Mouse (Mus musculus) ES-E14 (cell line): ENCODE data around the gene Opa3. TPM values are rescaled to one million over a fixed set of nuclear protein-coding genes. Genes with fewer than 3 reads are reported as not detected.

Experiments used
- DNase-seq: peaks from one replicate; pipeline ENCODE4 v3.0.0-alpha.2; 2013; ENCODE audit warnings: low read depth, low spot score
- H3K27ac ChIP-seq: 2 replicates; pipeline ENCODE4 v1.5.1; 2012; ENCODE audit warnings: low read depth, mild to moderate bottlenecking, low read length, moderate library complexity, mixed read lengths; ENCODE audit not compliant: poor library complexity, insufficient read depth, severe bottlenecking
- H3K36me3 ChIP-seq: 2 replicates; pipeline ENCODE4 v1.6.1; 2012; ENCODE audit warnings: mild to moderate bottlenecking, low read length, moderate library complexity, mixed read lengths; ENCODE audit not compliant: control insufficient read depth, poor library complexity, insufficient read depth, severe bottlenecking
- H3K4me1 ChIP-seq, 2 experiments: fragments of 150-350 bp in 1 of 2; sonication (generic) in 1 of 2; 2 replicates each; pipeline ENCODE4 v1.6.1; 2012; ENCODE audit warnings: low read length in 2 of 2, mild to moderate bottlenecking in 1 of 2, mixed read lengths in 1 of 2; ENCODE audit not compliant: control insufficient read depth in 2 of 2, insufficient read depth in 2 of 2, poor library complexity in 1 of 2
- H3K4me3 ChIP-seq, 2 experiments: fragments of 150-350 bp in 1 of 2; sonication (generic) in 1 of 2; 2 replicates each; pipeline ENCODE4 v1.5.1; 2012; ENCODE audit warnings: low read length in 2 of 2, low read depth in 1 of 2, mild to moderate bottlenecking in 1 of 2, mixed read lengths in 1 of 2; ENCODE audit not compliant: insufficient read depth in 1 of 2, poor library complexity in 1 of 2, severe bottlenecking in 1 of 2
- H3K9ac ChIP-seq: 2 replicates; pipeline ENCODE4 v1.6.1; 2012; ENCODE audit warnings: low read depth, mild to moderate bottlenecking, low read length, mixed read lengths; ENCODE audit not compliant: poor library complexity, insufficient read depth, severe bottlenecking
- H3K9me3 ChIP-seq: fragments of 150-350 bp; sonication (generic); 2 replicates; pipeline ENCODE4 v1.6.1; 2012; ENCODE audit warnings: low read depth, mild to moderate bottlenecking, low read length; ENCODE audit not compliant: control insufficient read depth, insufficient read depth
- CHD2 ChIP-seq: IDR thresholded peaks from 2 replicates; pipeline ENCODE4 v1.6.1; 2014; ENCODE audit warnings: mild to moderate bottlenecking, low read depth, low read length, inconsistent platforms
- HCFC1 ChIP-seq: IDR thresholded peaks from 2 replicates; pipeline ENCODE4 v1.6.1; 2012; ENCODE audit warnings: low read length, inconsistent platforms, borderline replicate concordance; ENCODE audit not compliant: insufficient read depth
- MAFK ChIP-seq: IDR thresholded peaks from 2 replicates; pipeline ENCODE4 v1.6.1; 2014; ENCODE audit warnings: mild to moderate bottlenecking, low read depth, low read length, inconsistent platforms; ENCODE audit not compliant: insufficient read depth
- ZC3H11A ChIP-seq: IDR thresholded peaks from 2 replicates; pipeline ENCODE4 v1.6.1; 2012; ENCODE audit warnings: low read depth, mild to moderate bottlenecking, inconsistent platforms, low read length, borderline replicate concordance
- ZNF384 ChIP-seq: IDR thresholded peaks from 2 replicates; pipeline ENCODE4 v1.6.1; 2012; ENCODE audit warnings: low read depth, low read length, inconsistent platforms
- in situ Hi-C, 2 experiments: fragments of 600-800 bp; cut with MboI; formaldehyde crosslinking; loops; one replicate each; pipeline ENCODE4 v1.15.1; 2025; ENCODE audit warnings: low sequenced_read_pairs in 2 of 2, inconsistent platforms in 1 of 2; ENCODE audit not compliant: unreplicated experiment in 2 of 2
- total RNA-seq: library from RNA; depleted of rRNA; stranded (reverse); fragments of 300-350 nt; gene quantifications from 2 replicates; pipeline ENCODE4 v1.2.3, GENCODE M21; 2012

The Opa3 gene
- total RNA-seq, 1 experiment, result 15.8 TPM

DNA sequence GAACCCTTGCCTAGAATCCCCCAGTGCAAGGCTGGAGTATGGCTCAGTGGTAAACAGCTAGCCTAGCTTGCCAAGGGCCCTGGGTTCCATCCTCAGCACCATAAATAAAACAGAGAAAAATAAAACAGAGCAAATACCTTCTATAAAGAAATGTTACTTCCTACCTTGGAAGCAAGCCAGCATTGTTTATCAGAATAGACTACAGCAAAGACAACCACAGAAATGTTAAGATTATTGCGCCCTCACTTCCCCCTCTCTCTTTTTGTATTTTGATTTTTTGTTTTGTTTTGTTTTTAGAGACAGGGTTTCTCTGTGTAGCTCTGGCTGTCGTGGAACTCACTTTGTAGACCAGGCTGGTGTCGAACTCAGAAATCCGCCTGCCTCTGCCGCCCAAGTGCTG lies 69.7 kb downstream of the Opa3 start:
- in situ Hi-C loops, result no loop called here
- H3K36me3 ChIP-seq, result no peaks in the 10 kb centered on the region
- H3K9me3 ChIP-seq, result no peaks in the 10 kb centered on the region
- no peak overlapping the region for H3K27ac ChIP-seq
- peaks cover 0 to 16% of the 10 kb centered on the region in 2 experiments; a peak in 3 of 4 replicates for H3K4me1 ChIP-seq
- no peak for TF ChIP-seq ZC3H11A
- DNase-seq, result no peak
- no peak overlapping the region for H3K9ac ChIP-seq
- no peak overlapping the region for H3K4me3 ChIP-seq

DNA sequence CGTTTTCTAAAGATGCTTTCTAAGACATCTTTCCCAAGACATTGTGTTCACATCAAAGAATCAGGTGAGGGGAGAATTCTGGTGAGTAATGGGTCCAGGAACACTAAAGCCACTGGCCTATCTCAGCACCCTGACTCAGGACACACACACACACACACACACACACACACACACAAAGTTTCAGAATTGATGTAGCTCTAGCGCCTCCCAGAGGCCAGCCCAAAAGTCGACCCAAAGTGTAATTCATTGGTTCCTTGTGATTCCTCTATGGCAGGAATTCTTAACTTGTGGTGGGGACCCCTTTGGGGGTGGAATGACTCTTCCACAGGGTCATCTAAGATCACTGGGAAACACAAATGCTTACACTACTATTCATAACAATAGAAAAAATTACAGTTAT lies 71.1 kb downstream of the Opa3 start:
- in situ Hi-C loops, result no loop called here
- Histone ChIP-seq H3K36me3 (no peaks in the 10 kb centered on the region), H3K4me3 (no peak overlapping the region), H3K9ac (no peak overlapping the region), H3K9me3 (no peaks in the 10 kb centered on the region), H3K27ac (no peak overlapping the region), H3K4me1 (peaks cover 0 to 10% of the 10 kb centered on the region in 2 experiments; a peak in 1 of 4 replicates)
- no peak for TF ChIP-seq HCFC1
- TF ChIP-seq CHD2, result no peak
- no peak for TF ChIP-seq MAFK
- no peak for TF ChIP-seq ZNF384
- TF ChIP-seq ZC3H11A, result no peak
- no peak for DNase-seq

DNA sequence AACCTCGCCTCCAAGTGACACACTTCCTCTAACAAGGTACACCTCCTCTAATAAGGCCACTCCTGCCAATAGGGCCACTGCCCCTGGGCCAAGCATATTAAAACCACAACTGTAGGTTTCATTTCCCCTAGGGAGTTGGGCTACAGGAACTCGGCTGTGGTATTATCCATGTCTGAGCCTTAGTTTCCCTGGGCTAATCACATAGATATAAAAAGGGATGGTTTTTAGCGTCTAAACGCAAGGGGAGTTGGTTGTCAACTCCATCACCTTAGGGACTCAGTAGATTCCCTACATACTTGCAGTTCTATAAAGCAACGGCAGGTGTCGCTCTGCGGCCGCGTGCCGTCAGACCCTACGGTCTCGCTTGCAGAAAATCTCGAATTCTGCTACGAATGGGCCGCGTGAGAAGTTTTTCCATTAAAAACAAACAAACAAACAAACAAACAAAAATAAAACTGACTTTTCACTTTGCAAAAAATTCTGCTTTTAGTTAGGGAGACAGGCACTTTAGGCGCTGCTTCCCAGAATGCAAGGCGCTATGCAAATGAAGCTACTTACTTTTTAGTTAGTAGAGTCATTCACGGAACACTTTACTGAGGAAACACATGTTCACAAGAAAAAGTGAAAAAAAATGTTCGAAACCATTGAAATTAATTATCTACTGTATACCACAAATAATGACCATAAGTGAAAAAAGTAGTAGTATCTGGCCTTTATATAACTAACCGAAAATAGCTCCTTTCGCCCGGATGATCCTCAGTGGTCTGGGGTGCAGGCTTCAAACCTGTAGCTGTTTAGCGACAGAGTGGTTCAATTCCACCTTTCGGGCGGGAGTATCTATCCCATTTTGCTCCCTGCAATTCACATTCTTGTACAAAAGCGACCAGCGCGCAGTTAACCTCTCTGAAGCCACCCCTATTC lies 72.6 kb downstream of the Opa3 start:
- Histone ChIP-seq H3K4me1 (peaks cover 0 to 7% of the 10 kb centered on the region in 2 experiments; a peak in 1 of 4 replicates), H3K9ac (no peak overlapping the region), H3K4me3 (peak overlapping the region; percentile 70), H3K36me3 (no peaks in the 10 kb centered on the region), H3K27ac (peak overlapping the region; percentile 5; the same call in 1 of the 2 replicates), H3K9me3 (no peaks in the 10 kb centered on the region)
- DNase-seq, result peak; percentile 73
- peak; percentile 5; the same call in 1 of the 2 replicates for TF ChIP-seq CHD2
- TF ChIP-seq ZC3H11A, result 0 out of 2 replicates have a peak, but pooled peaks have one; percentile 6
- no peak for TF ChIP-seq HCFC1
- no peak for TF ChIP-seq ZNF384
- 0 out of 2 replicates have a peak, but pooled peaks have one; percentile 2 for TF ChIP-seq MAFK
- in situ Hi-C loops, result no loop called here

DNA sequence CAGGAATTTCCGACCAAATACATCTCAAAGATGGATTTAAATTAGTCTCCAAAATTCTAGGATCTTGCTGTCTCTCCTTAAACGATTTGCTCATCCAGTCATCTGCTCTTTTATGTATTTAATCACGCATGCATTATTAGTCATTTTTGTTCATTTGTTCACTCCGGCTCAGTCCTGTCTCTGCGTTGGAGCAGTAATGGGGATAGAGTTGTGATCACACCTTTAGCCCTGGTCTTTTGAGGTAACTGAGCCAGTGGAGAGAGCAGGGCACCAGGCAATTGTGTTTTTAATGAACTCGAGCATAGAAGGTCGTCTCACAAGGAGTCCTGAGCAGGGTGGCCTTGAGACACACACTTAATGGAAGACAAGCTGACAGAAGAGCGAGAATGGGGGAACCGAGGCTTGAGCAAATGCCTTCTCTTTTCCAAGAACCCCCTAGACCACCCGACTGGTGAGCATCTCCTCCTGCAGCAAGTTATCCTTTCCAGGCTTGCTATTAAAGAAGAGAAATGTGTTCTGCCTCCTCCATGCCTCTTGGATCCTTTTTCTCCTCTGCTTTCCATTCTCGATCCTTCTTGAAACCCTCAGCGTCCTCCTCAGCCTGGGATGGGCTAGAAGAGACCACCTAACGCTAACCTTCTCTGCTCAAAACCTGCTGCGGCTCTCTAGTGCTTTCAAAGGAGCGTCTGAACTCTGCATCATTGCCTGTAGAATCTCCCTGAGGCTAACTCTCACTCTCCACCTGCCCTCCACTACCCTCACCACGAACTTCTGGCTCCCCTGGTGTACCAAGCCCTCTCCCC lies 73.5 kb downstream of the Opa3 start:
- no peak overlapping the region for H3K9ac ChIP-seq
- H3K4me1 ChIP-seq, result peaks cover 0 to 7% of the 10 kb centered on the region in 2 experiments; a peak in 1 of 4 replicates
- TF ChIP-seq CHD2 (0 out of 2 replicates have a peak, but pooled peaks have one; percentile 9), ZC3H11A (no peak)
- H3K27ac ChIP-seq, result no peak overlapping the region
- no peak for DNase-seq
- H3K36me3 ChIP-seq, result no peaks in the 10 kb centered on the region
- no peaks in the 10 kb centered on the region for H3K9me3 ChIP-seq
- in situ Hi-C loops, result no loop called here
- peak overlapping the region in 1 of 2 experiments; percentile 70; a peak in 2 of 4 replicates for H3K4me3 ChIP-seq
